25 mouse cellular contexts compared by ENCODE assay signal in genomic region chr9:42885566-42885965, GRCm38 (mm10). TPM values are rescaled to one million over a fixed set of nuclear protein-coding genes. Genes with fewer than 3 reads are reported as not detected.
"Had no signal": no experiment of that assay in that cellular context is flagged by ENCODE, and none has a peak within 500 bp of the region (broad histone marks: within the 10 kb centered on the region; RNA-seq: fewer than 3 reads in every experiment).

No protein-coding gene starts in this region.

- H3K4me1 ChIP-seq: liver, embryonic 15.5 days had no signal

- H3K4me2 ChIP-seq: limb, embryonic 13.5 days; liver, embryonic 12.5 days; liver, embryonic 15.5 days; lung, embryonic 15.5 days; midbrain, embryonic 12.5 days; midbrain, embryonic 15.5 days; neural tube, embryonic 13.5 days had no signal

- H3K9me3 ChIP-seq: limb, embryonic 10.5 days; limb, embryonic 13.5 days; liver, embryonic 12.5 days; liver, embryonic 15.5 days; lung, embryonic 15.5 days; midbrain, embryonic 12.5 days; midbrain, embryonic 15.5 days; neural tube, embryonic 13.5 days had no signal

- ATAC-seq: hindbrain, embryonic 16.5 days; liver, embryonic 12.5 days had no signal

- H3K27me3 ChIP-seq: liver, embryonic 15.5 days; lung, embryonic 15.5 days; midbrain, embryonic 15.5 days had no signal

- H3K4me3 ChIP-seq: limb, embryonic 10.5 days; limb, embryonic 13.5 days; liver, embryonic 12.5 days; liver, embryonic 15.5 days; lung, embryonic 15.5 days; midbrain, embryonic 12.5 days; midbrain, embryonic 15.5 days; myocyte; neural tube, embryonic 13.5 days had no signal

- DNase-seq: kidney, adult 18-20 months; layer of hippocampus, adult 9-11 months; liver; lung, adult 18-20 months; right cerebral cortex, adult 18-20 months; right cerebral cortex, postnatal 14 days; right cerebral cortex, postnatal 4 days; thymus, adult 2 months; thymus, postnatal 14 days; thymus, postnatal 4 days had no signal

- H3K9ac ChIP-seq: limb, embryonic 13.5 days; liver, embryonic 12.5 days; liver, embryonic 15.5 days; lung, embryonic 15.5 days; midbrain, embryonic 12.5 days; midbrain, embryonic 15.5 days; neural tube, embryonic 13.5 days had no signal

- H3K36me3 ChIP-seq: limb, embryonic 10.5 days; limb, embryonic 13.5 days; liver, embryonic 12.5 days; liver, embryonic 15.5 days; lung, embryonic 15.5 days; midbrain, embryonic 12.5 days; midbrain, embryonic 15.5 days; neural tube, embryonic 13.5 days had no signal

- H3K27ac ChIP-seq: limb, embryonic 10.5 days; limb, embryonic 13.5 days; liver, embryonic 12.5 days; liver, embryonic 15.5 days; lung, embryonic 15.5 days; macrophage; midbrain, embryonic 12.5 days; midbrain, embryonic 15.5 days; neural tube, embryonic 13.5 days; stomach, postnatal 0 days had no signal

RNA-seq across cellular contexts. Expression of gene Grik4, which starts 58.7 kb away (rescaled TPM):
- total RNA-seq: megakaryocyte, adult 5-6 weeks; monocyte, adult 5-6 weeks; neutrophil, adult 5-6 weeks had no signal
- polyA plus RNA-seq: macrophage, myocyte had no signal
